Mouse (Mus musculus) forebrain, embryonic 14.5 days (tissue): ENCODE measurements around the gene Lekr1. TPM values are rescaled to one million over a fixed set of nuclear protein-coding genes. Genes with fewer than 3 reads are reported as not detected.

Experiments used
- ATAC-seq: fragments of 200-750 bp; cut with Nextera tagmentation; 2 replicates; pipeline ENCODE4 v1.8.0; 2017; ENCODE audit warnings: mild to moderate bottlenecking, moderate library complexity
- DNase-seq: peaks from one replicate; pipeline ENCODE4 v3.0.0-alpha.2; 2015; ENCODE audit warnings: low spot score
- H3K27ac ChIP-seq: fragments of 300-500 bp; sonication (generic); 2 replicates; pipeline ENCODE4 v1.5.1; 2014; ENCODE audit warnings: low read depth, mild to moderate bottlenecking, control low read depth, low read length, moderate library complexity
- H3K27me3 ChIP-seq: fragments of 300-500 bp; sonication (generic); replicated peaks from 2 replicates; pipeline ENCODE4 v1.6.1; 2014; ENCODE audit warnings: low read length, control low read depth, mixed read lengths; ENCODE audit not compliant: control insufficient read depth, insufficient read depth
- H3K36me3 ChIP-seq: fragments of 300-500 bp; sonication (generic); 2 replicates; pipeline ENCODE4 v1.6.1; 2014; ENCODE audit warnings: low read length, control low read depth; ENCODE audit not compliant: control insufficient read depth, insufficient read depth
- H3K4me1 ChIP-seq: fragments of 300-500 bp; sonication (generic); 2 replicates; pipeline ENCODE4 v1.6.1; 2014; ENCODE audit warnings: antibody characterized with exemption, low read length, control low read depth; ENCODE audit not compliant: control insufficient read depth, insufficient read depth
- H3K4me2 ChIP-seq: fragments of 300-500 bp; sonication (generic); 2 replicates; pipeline ENCODE4 v1.6.1; 2014; ENCODE audit warnings: mild to moderate bottlenecking, control low read depth, low read length
- H3K4me3 ChIP-seq: fragments of 300-500 bp; sonication (generic); 2 replicates; pipeline ENCODE4 v1.5.1; 2014; ENCODE audit warnings: low read depth, low read length, control low read depth
- H3K9ac ChIP-seq: fragments of 300-500 bp; sonication (generic); 2 replicates; pipeline ENCODE4 v1.6.1; 2014; ENCODE audit warnings: mild to moderate bottlenecking, low read length, control low read depth, moderate library complexity
- H3K9me3 ChIP-seq: fragments of 300-500 bp; sonication (generic); replicated peaks from 2 replicates; pipeline ENCODE4 v1.6.1; 2016; ENCODE audit warnings: low read length, control low read depth, mixed read lengths; ENCODE audit not compliant: control insufficient read depth
- WGBS: fragments of 180-500 bp; shearing (Covaris S2); extraction: QIAGEN DNeasy Blood & Tissue Kit; methylation state at CpG from one replicate; pipeline ENCODE4 v1.1.7; 2014; 5-methylcytosine and 5-hydroxymethylcytosine counted together
- microRNA-seq: library from miRNA; unstranded; fragments of <30 nt; microRNA quantifications from one replicate; pipeline ENCODE4, GENCODE M21; 2016
- polyA plus RNA-seq: library from polyadenylated mRNA; unstranded; fragments of >200 nt; fragmentation: Nextera tagmentation; extraction: Ambion mirVana; gene quantifications from 2 replicates; pipeline ENCODE4 v1.2.1, GENCODE M21; 2014

Lekr1 gene
- polyA plus RNA-seq, 1 experiment from 2014 or later = 5.5 TPM

DNA sequence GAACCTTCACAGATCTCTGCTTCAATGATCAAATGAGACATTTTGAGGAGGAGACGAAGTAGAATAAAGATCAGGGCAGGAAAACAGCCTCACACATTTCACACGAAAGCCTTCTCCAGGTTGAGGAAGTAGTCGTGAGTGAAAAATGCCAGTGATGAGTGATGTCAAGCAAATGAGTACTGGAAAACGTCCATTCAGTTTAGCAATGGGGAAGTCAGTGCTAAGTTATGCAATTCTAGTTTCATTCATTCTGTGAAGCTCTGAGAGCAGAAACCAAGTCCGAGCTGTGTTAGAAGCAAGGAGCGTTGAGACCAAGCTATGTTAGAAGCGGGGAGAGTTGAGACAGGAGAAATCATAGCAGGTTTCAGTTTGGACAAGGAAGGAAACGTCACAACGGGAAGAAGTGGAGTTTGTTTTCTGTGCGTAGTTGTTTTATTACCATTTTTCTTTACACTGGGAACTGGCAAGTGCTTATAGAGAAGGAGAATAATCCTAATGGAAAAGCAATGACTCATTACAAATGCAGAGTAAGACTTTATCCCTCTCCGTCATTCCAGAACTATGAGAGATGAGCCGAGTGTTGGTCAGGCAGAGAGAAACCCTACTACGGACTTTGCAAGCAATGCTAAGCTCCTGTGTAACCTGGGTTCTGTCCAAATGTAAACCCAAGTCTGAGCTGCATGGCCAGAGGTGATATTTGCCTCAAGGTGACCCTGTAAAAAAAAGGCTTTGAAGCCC lies 207.2 kb downstream of the Lekr1 start:
- 89% methylated on average over 13 of the region's 13 CpGs for WGBS
- ATAC-seq (no peak), DNase-seq (no peak)
- no peak overlapping the region for H3K4me2 ChIP-seq
- H3K27ac ChIP-seq = no peak overlapping the region
- no peaks in the 10 kb centered on the region for H3K27me3 ChIP-seq
- no peak overlapping the region for H3K4me3 ChIP-seq
- no peaks in the 10 kb centered on the region for H3K4me1 ChIP-seq
- H3K36me3 ChIP-seq = no peaks in the 10 kb centered on the region
- no peak overlapping the region for H3K9ac ChIP-seq
- no peaks in the 10 kb centered on the region for H3K9me3 ChIP-seq

Small RNA genes within 50 kb of the gene (microRNA-seq; reads per million reads assigned to microRNA genes)
- 0.40 reads per million for gene Mir8120

Other genes with a start within 250 kb of the Lekr1 start
- 33.6 and 36.0 TPM in 2 replicates for gene Tiparp, start 137.8 kb upstream of the Lekr1 start, polyA plus RNA-seq